14 mouse cellular contexts compared by ENCODE assay signal in genomic region chr14:33081370-33081860, GRCm38 (mm10).
DNase-seq lines count a peak whose midpoint lies in the region; ATAC-seq lines count a peak whose summit lies in the region.
"Had no signal": no experiment of that assay in that cellular context is flagged by ENCODE, and none has a peak within 500 bp of the region (broad histone marks: within the 10 kb centered on the region; RNA-seq: fewer than 3 reads in every experiment).

No protein-coding gene starts in this region.

- H3K9ac ChIP-seq in kidney, embryonic 14.5 days (ENCODE audit: low read depth, low read length) = no peak overlapping the region
- H3K9ac ChIP-seq in neural tube, embryonic 15.5 days (replicated peaks) = no peak overlapping the region
- H3K9ac ChIP-seq: heart, embryonic 15.5 days; intestine, embryonic 15.5 days; lung, embryonic 14.5 days had no signal

- no peaks in the 10 kb centered on the region for H3K9me3 ChIP-seq in kidney, embryonic 14.5 days (ENCODE audit: control insufficient read depth, low read length)
- no peaks in the 10 kb centered on the region for H3K9me3 ChIP-seq in neural tube, embryonic 15.5 days (replicated peaks)
- H3K9me3 ChIP-seq: heart, embryonic 15.5 days; intestine, embryonic 15.5 days; megakaryocyte, embryonic 14.5 days had no signal

- H3K27me3 ChIP-seq in kidney, embryonic 14.5 days (ENCODE audit: control insufficient read depth, insufficient read depth, low read length) = no peaks in the 10 kb centered on the region
- peaks cover 7% of the 10 kb centered on the region; the same call in 1 of the 2 replicates for H3K27me3 ChIP-seq in neural tube, embryonic 15.5 days (replicated peaks)
- H3K27me3 ChIP-seq: heart, embryonic 15.5 days; intestine, embryonic 15.5 days; megakaryocyte, embryonic 14.5 days had no signal

- 71% methylated on average over 6 of the region's 6 CpGs for WGBS in kidney, embryonic 14.5 days
- WGBS in neural tube, embryonic 15.5 days = 28% methylated on average over 6 of the region's 6 CpGs

- no peaks in the 10 kb centered on the region for H3K4me1 ChIP-seq in kidney, embryonic 14.5 days (ENCODE audit: control insufficient read depth, insufficient read depth, low read length)
- H3K4me1 ChIP-seq in neural tube, embryonic 15.5 days = peaks cover 7% of the 10 kb centered on the region
- H3K4me1 ChIP-seq: heart, embryonic 15.5 days; intestine, embryonic 15.5 days; megakaryocyte, embryonic 14.5 days had no signal

- H3K4me2 ChIP-seq in kidney, embryonic 14.5 days (replicated peaks; ENCODE audit: low read depth, low read length) = no peak overlapping the region
- H3K4me2 ChIP-seq in neural tube, embryonic 15.5 days = no peak overlapping the region
- H3K4me2 ChIP-seq: heart, embryonic 15.5 days; intestine, embryonic 15.5 days; lung, embryonic 14.5 days had no signal

- DNase-seq in kidney, adult 18-20 months = peak; percentile 28
- DNase-seq in ovary, postnatal 14 days (ENCODE audit: low spot score) = peak; percentile 9
- DNase-seq in ovary, postnatal 10 days (ENCODE audit: low spot score) = no peak
- DNase-seq in cerebellum, postnatal 10 days = peak; percentile 81 to 90
- DNase-seq in embryo, embryonic 11 days = no peak
- no peak for DNase-seq in adrenal gland, postnatal 14 days
- DNase-seq: gastrocnemius, postnatal 36 days; lung, embryonic 14.5 days; thymus, adult 18-20 months had no signal

- no peak overlapping the region for H3K4me3 ChIP-seq in kidney, embryonic 14.5 days (ENCODE audit: low read length)
- no peak overlapping the region for H3K4me3 ChIP-seq in neural tube, embryonic 15.5 days (replicated peaks)
- H3K4me3 ChIP-seq: heart, embryonic 15.5 days; intestine, embryonic 15.5 days; megakaryocyte, embryonic 14.5 days had no signal

- no peak overlapping the region for H3K27ac ChIP-seq in kidney, embryonic 14.5 days (ENCODE audit: low read depth, low read length)
- H3K27ac ChIP-seq in neural tube, embryonic 15.5 days (replicated peaks) = no peak overlapping the region
- H3K27ac ChIP-seq: heart, embryonic 15.5 days; intestine, embryonic 15.5 days had no signal

- no peaks in the 10 kb centered on the region for H3K36me3 ChIP-seq in kidney, embryonic 14.5 days (ENCODE audit: control insufficient read depth, insufficient read depth, low read length)
- no peaks in the 10 kb centered on the region for H3K36me3 ChIP-seq in neural tube, embryonic 15.5 days
- H3K36me3 ChIP-seq: heart, embryonic 15.5 days; intestine, embryonic 15.5 days had no signal

- ATAC-seq in kidney, embryonic 14.5 days (ENCODE audit: low FRiP score, low TSS enrichment) = no peak
- peak; percentile 45; the same call in 1 of the 2 replicates for ATAC-seq in neural tube, embryonic 15.5 days (ENCODE audit: low FRiP score)
- ATAC-seq: intestine, embryonic 15.5 days had no signal

Comparison
In these comparisons a context has a peak if more than half of its experiments do, and no peak if none do; other contexts are left out.
1. DNase-seq: peak in kidney, adult 18-20 months (single experiment), ovary, postnatal 14 days (single experiment) and cerebellum, postnatal 10 days (2 of 2); none in ovary, postnatal 10 days (single experiment), embryo, embryonic 11 days (single experiment) and adrenal gland, postnatal 14 days (single experiment).